In the genomic region with DNA sequence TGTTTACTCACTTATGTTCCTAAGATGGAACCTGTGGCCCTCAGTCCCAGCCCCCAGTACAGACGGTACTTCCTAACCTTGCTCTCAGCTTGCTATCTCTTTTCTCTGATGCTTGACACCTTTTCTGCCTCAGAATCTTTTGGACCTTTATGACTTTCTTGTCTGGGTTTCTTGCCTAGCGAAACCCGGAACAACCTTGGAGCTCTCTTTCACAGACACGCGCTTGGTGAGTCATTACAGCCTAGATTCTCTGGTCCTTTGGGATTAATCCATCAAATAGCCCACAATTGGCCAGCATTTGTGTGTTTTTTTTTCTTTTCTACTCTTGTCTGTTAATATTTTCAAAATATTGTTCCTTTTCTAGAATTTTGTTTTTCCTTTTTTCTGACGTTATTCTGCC, we compare ENCODE assay signal across 18 mouse cellular contexts.
"Had no signal": no experiment of that assay in that cellular context is flagged by ENCODE, and none has a peak within 500 bp of the region (broad histone marks: within the 10 kb centered on the region; RNA-seq: fewer than 3 reads in every experiment).

No protein-coding gene starts in this region.

- H3K9ac ChIP-seq: lung, embryonic 14.5 days; midbrain, embryonic 12.5 days; neural tube, embryonic 13.5 days; neural tube, embryonic 15.5 days had no signal

- H3K4me1 ChIP-seq: midbrain, embryonic 12.5 days; neural tube, embryonic 15.5 days had no signal

- ATAC-seq: midbrain, embryonic 16.5 days had no signal

- DNase-seq: lung, adult 18-20 months; lung, embryonic 14.5 days; lung, postnatal 10 days; lung, postnatal 4 days; midbrain, embryonic 14.5 days; retina, postnatal 1 day; right cerebral cortex, adult 18-20 months; right cerebral cortex, postnatal 25 days; right cerebral cortex, postnatal 4 days; thymus, adult 18-20 months; thymus, postnatal 14 days; thymus, postnatal 36 days had no signal

- H3K4me3 ChIP-seq: midbrain, embryonic 10.5 days; midbrain, embryonic 12.5 days; myocyte; neural tube, embryonic 13.5 days; neural tube, embryonic 15.5 days had no signal

- H3K27ac ChIP-seq: midbrain, embryonic 10.5 days; midbrain, embryonic 12.5 days; neural tube, embryonic 13.5 days; neural tube, embryonic 15.5 days had no signal

- H3K36me3 ChIP-seq: midbrain, embryonic 10.5 days; midbrain, embryonic 12.5 days; neural tube, embryonic 13.5 days; neural tube, embryonic 15.5 days had no signal

- H3K9me3 ChIP-seq: neural tube, embryonic 15.5 days had no signal

- H3K4me2 ChIP-seq: lung, embryonic 14.5 days; midbrain, embryonic 12.5 days; neural tube, embryonic 13.5 days; neural tube, embryonic 15.5 days had no signal

- H3K27me3 ChIP-seq: midbrain, embryonic 12.5 days; neural tube, embryonic 13.5 days; neural tube, embryonic 15.5 days had no signal
